Mouse (Mus musculus) forebrain, embryonic 11.5 days (tissue): ENCODE results near the gene Pola1. TPM values are rescaled to one million over a fixed set of nuclear protein-coding genes. Genes with fewer than 3 reads are reported as not detected.

Experiments used
- ATAC-seq: fragments of 200-750 bp; cut with Nextera tagmentation; replicated peaks from 2 replicates; pipeline ENCODE4 v1.8.0; 2017; ENCODE audit warnings: moderate TSS enrichment; ENCODE audit not compliant: low FRiP score
- DNase-seq: peaks from one replicate; pipeline ENCODE4 v3.0.0-alpha.2; 2017; ENCODE audit warnings: low spot score
- H3K27ac ChIP-seq: fragments of 300-500 bp; sonication (generic); 2 replicates; pipeline ENCODE4 v1.5.1; 2014; ENCODE audit warnings: low read depth, low read length
- H3K27me3 ChIP-seq: fragments of 300-500 bp; sonication (generic); 2 replicates; pipeline ENCODE4 v1.6.1; 2014; ENCODE audit warnings: mild to moderate bottlenecking, low read length, mixed read lengths; ENCODE audit not compliant: control insufficient read depth, insufficient read depth
- H3K36me3 ChIP-seq: fragments of 300-500 bp; sonication (generic); 2 replicates; pipeline ENCODE4 v1.6.1; 2014; ENCODE audit warnings: mild to moderate bottlenecking, low read length, moderate library complexity, mixed read lengths; ENCODE audit not compliant: control insufficient read depth, insufficient read depth
- H3K4me1 ChIP-seq: fragments of 300-500 bp; sonication (generic); replicated peaks from 2 replicates; pipeline ENCODE4 v1.6.1; 2014; ENCODE audit warnings: low read length, mixed read lengths; ENCODE audit not compliant: control insufficient read depth, insufficient read depth
- H3K4me2 ChIP-seq: fragments of 300-500 bp; sonication (generic); 2 replicates; pipeline ENCODE4 v1.6.1; 2014; ENCODE audit warnings: low read depth, mild to moderate bottlenecking, low read length, moderate library complexity, mixed read lengths; ENCODE audit not compliant: severe bottlenecking
- H3K4me3 ChIP-seq: fragments of 300-500 bp; sonication (generic); 2 replicates; pipeline ENCODE4 v1.5.1; 2014; ENCODE audit warnings: low read depth, low read length
- H3K9ac ChIP-seq: fragments of 300-500 bp; sonication (generic); 2 replicates; pipeline ENCODE4 v1.6.1; 2014; ENCODE audit warnings: low read length
- H3K9me3 ChIP-seq: fragments of 300-500 bp; sonication (generic); 2 replicates; pipeline ENCODE4 v1.6.1; 2016; ENCODE audit warnings: low read length, mixed read lengths; ENCODE audit not compliant: control insufficient read depth
- WGBS: fragments of 180-500 bp; shearing (Covaris S2); extraction: QIAGEN DNeasy Blood & Tissue Kit; methylation state at CpG from one replicate; pipeline ENCODE4 v1.1.7; 2014; 5-methylcytosine and 5-hydroxymethylcytosine counted together
- polyA plus RNA-seq: library from polyadenylated mRNA; unstranded; fragments of >200 nt; fragmentation: Nextera tagmentation; extraction: Ambion mirVana; gene quantifications from 2 replicates; pipeline ENCODE4 v1.2.1, GENCODE M21; 2014

Pola1 gene
- polyA plus RNA-seq, 1 experiment from 2014 or later, result 28.4 TPM

- peak overlapping the region; percentile 53 for H3K4me2 ChIP-seq
- no peaks in the 10 kb centered on the region for H3K4me1 ChIP-seq
- DNase-seq (peak; percentile 62), ATAC-seq (no peak)
- no peaks in the 10 kb centered on the region for H3K9me3 ChIP-seq
- H3K27ac ChIP-seq, result peak overlapping the region; percentile 57; the same call in 1 of the 2 replicates
- 6% methylated on average over 33 of the region's 37 CpGs for WGBS
- H3K36me3 ChIP-seq, result no peaks in the 10 kb centered on the region
- peak overlapping the region; percentile 80 for H3K9ac ChIP-seq
- peak overlapping the region; percentile 58 for H3K4me3 ChIP-seq
- no peaks in the 10 kb centered on the region; the same call in 1 of the 2 replicates for H3K27me3 ChIP-seq
Measured at GRCm38 (mm10) chrX:93289076-93289475, 342.9 kb downstream of the Pola1 start.

GRCm38 (mm10) chrX:93288339-93288738, 343.6 kb downstream of the Pola1 start:
- Histone ChIP-seq H3K36me3 (no peaks in the 10 kb centered on the region), H3K27ac (peak overlapping the region; percentile 57), H3K4me1 (no peaks in the 10 kb centered on the region), H3K4me3 (peak overlapping the region; percentile 58), H3K9me3 (no peaks in the 10 kb centered on the region), H3K9ac (peak overlapping the region; percentile 80), H3K4me2 (peak overlapping the region; percentile 53), H3K27me3 (no peaks in the 10 kb centered on the region; the same call in 1 of the 2 replicates)
- ATAC-seq, result no peak
- WGBS, result 28% methylated on average over 23 of the region's 37 CpGs
- DNase-seq, result peak; percentile 65

- Histone ChIP-seq H3K9me3 (no peaks in the 10 kb centered on the region), H3K36me3 (no peaks in the 10 kb centered on the region), H3K27ac (peak within 1 kb of the TSS; percentile 50; the same call in 1 of the 2 replicates), H3K9ac (peak within 1 kb of the TSS; percentile 80), H3K4me2 (peak within 1 kb of the TSS; percentile 42), H3K4me1 (no peaks in the 10 kb centered on the region), H3K27me3 (no peaks in the 10 kb centered on the region; the same call in 1 of the 2 replicates), H3K4me3 (peak within 1 kb of the TSS; percentile 58)
- peak; percentile 89 for DNase-seq
- ATAC-seq, result peak; percentile 91
- 12% methylated on average over 31 of the region's 31 CpGs for WGBS
Measured at GRCm38 (mm10) chrX:93286291-93286893, 345.6 kb downstream of the Pola1 start, which contains the start of gene Arx. Gene Arx (plus strand): TSS chrX:93286445.

DNA sequence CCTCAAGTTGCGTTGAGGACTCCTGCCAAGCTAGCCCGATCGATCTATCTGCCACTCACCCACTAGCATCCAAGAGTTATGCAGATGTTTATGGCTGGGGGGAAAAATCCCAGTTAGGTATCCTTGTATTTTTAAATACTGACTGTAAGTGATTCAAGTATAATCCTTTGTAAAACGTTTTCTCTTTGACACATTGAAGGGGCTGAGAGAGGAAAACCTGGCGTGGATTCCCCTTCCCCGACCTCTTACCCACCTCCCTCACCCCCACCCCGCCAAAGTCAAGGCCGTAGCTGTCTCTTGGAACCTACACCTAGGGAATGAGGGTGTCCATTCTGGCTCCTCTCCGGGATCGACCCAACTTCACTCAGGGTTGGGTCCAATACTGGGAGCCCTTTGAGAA, 346.9 kb downstream of the Pola1 start:
- 19% methylated on average over 10 of the region's 10 CpGs for WGBS
- peak overlapping the region; percentile 42 for H3K4me2 ChIP-seq
- no peak for ATAC-seq
- DNase-seq, result no peak
- no peak overlapping the region for H3K27ac ChIP-seq
- H3K9ac ChIP-seq, result peak overlapping the region; percentile 49; the same call in 1 of the 2 replicates
- peak overlapping the region; percentile 58 for H3K4me3 ChIP-seq
- H3K9me3 ChIP-seq, result no peaks in the 10 kb centered on the region
- H3K36me3 ChIP-seq, result no peaks in the 10 kb centered on the region
- H3K4me1 ChIP-seq, result no peaks in the 10 kb centered on the region
- no peaks in the 10 kb centered on the region; the same call in 1 of the 2 replicates for H3K27me3 ChIP-seq

GRCm38 (mm10) chrX:93281756-93282155, 350.2 kb downstream of the Pola1 start:
- no peaks in the 10 kb centered on the region for H3K9me3 ChIP-seq
- no peaks in the 10 kb centered on the region for H3K4me1 ChIP-seq
- H3K4me3 ChIP-seq, result peak overlapping the region; percentile 27
- H3K36me3 ChIP-seq, result no peaks in the 10 kb centered on the region
- DNase-seq (peak; percentile 58), ATAC-seq (peak; percentile 18)
- 10% methylated on average over 5 of the region's 5 CpGs for WGBS
- peak overlapping the region; percentile 49; the same call in 1 of the 2 replicates for H3K9ac ChIP-seq
- no peaks in the 10 kb centered on the region; the same call in 1 of the 2 replicates for H3K27me3 ChIP-seq
- H3K27ac ChIP-seq, result peak overlapping the region; percentile 70
- peak overlapping the region; percentile 51 for H3K4me2 ChIP-seq

- Histone ChIP-seq H3K4me3 (peak overlapping the region; percentile 27), H3K4me2 (peak overlapping the region; percentile 51), H3K36me3 (no peaks in the 10 kb centered on the region), H3K9ac (peak overlapping the region; percentile 49), H3K27ac (peak overlapping the region; percentile 70; the same call in 1 of the 2 replicates), H3K9me3 (no peaks in the 10 kb centered on the region), H3K4me1 (no peaks in the 10 kb centered on the region), H3K27me3 (no peaks in the 10 kb centered on the region; the same call in 1 of the 2 replicates)
- 17% methylated on average over 22 of the region's 23 CpGs for WGBS
- DNase-seq (peak; percentile 92), ATAC-seq (peak; percentile 71)
Measured at GRCm38 (mm10) chrX:93281028-93281723, 350.8 kb downstream of the Pola1 start.

DNA sequence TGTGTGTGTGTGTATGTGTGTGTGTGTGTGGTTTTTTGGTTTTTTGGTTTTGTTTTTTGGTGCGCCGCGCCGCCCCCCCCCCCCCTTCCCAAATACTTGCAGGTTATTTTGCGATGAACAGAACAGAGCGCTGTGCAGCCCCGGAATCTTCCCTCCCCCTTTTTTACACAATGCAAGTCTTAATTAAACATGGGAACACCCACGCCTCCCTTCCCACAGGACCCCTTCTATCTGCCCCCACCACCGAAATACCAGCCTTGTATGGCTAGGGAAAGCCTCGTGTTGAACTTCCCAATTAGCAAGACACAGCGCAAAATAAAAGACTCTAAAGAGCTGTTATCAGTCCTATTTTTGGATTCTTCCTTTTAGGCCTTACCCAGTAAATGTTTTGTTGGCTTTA, 352.0 kb downstream of the Pola1 start:
- ATAC-seq (peak; percentile 61), DNase-seq (peak; percentile 57)
- Histone ChIP-seq H3K27me3 (no peaks in the 10 kb centered on the region; the same call in 1 of the 2 replicates), H3K4me1 (no peaks in the 10 kb centered on the region), H3K36me3 (no peaks in the 10 kb centered on the region), H3K9ac (no peak overlapping the region), H3K4me3 (no peak overlapping the region), H3K4me2 (0 out of 2 replicates have a peak overlapping the region, but pooled peaks have one; percentile 15), H3K9me3 (no peaks in the 10 kb centered on the region), H3K27ac (0 out of 2 replicates have a peak overlapping the region, but pooled peaks have one; percentile 25)
- WGBS, result 21% methylated on average over 5 of the region's 11 CpGs

- no peaks in the 10 kb centered on the region for H3K27me3 ChIP-seq
- H3K27ac ChIP-seq, result no peak overlapping the region
- ATAC-seq (no peak), DNase-seq (no peak)
- WGBS, result 51% methylated on average over 3 of the region's 3 CpGs
- H3K4me1 ChIP-seq, result no peaks in the 10 kb centered on the region
- no peak overlapping the region for H3K4me2 ChIP-seq
- H3K36me3 ChIP-seq, result no peaks in the 10 kb centered on the region
- no peak overlapping the region for H3K4me3 ChIP-seq
- H3K9me3 ChIP-seq, result no peaks in the 10 kb centered on the region
- H3K9ac ChIP-seq, result no peak overlapping the region
Measured at GRCm38 (mm10) chrX:93275689-93276088, 356.3 kb downstream of the Pola1 start.
